Mouse (Mus musculus): ENCODE data around the gene Ugt3a2. TPM values are rescaled to one million over a fixed set of nuclear protein-coding genes. Genes with fewer than 3 reads are reported as not detected.

The Ugt3a2 gene
- total RNA-seq, 1 experiment = not detected

- Histone ChIP-seq H3K36me3 (ENCODE audit: control insufficient read depth, insufficient read depth, low read length, poor library complexity, severe bottlenecking) (no peaks in the 10 kb centered on the region), H3K9me3 (ENCODE audit: control insufficient read depth, insufficient read depth, low read depth, low read length) (no peaks in the 10 kb centered on the region), H3K4me1 (ENCODE audit: control insufficient read depth in 2 of 2, insufficient read depth in 2 of 2, low read length in 2 of 2, poor library complexity in 1 of 2) (no peaks in the 10 kb centered on the region), H3K27ac (ENCODE audit: insufficient read depth, low read depth, low read length, poor library complexity, severe bottlenecking) (no peak overlapping the region), H3K9ac (ENCODE audit: insufficient read depth, low read depth, low read length, poor library complexity, severe bottlenecking) (no peak overlapping the region), H3K4me3 (ENCODE audit: insufficient read depth in 1 of 2, low read depth in 1 of 2, low read length in 2 of 2, poor library complexity in 1 of 2, severe bottlenecking in 1 of 2) (no peak overlapping the region)
- no peak for DNase-seq (ENCODE audit: low read depth, low spot score)
- TF ChIP-seq HCFC1 (IDR thresholded peaks at IDR 0.05; ENCODE audit: borderline replicate concordance, insufficient read depth, low read length) (no peak), CHD2 (IDR thresholded peaks at IDR 0.05; ENCODE audit: low read depth, low read length) (no peak), ZNF384 (IDR thresholded peaks at IDR 0.05; ENCODE audit: low read depth, low read length) (no peak), ZC3H11A (IDR thresholded peaks at IDR 0.05; ENCODE audit: borderline replicate concordance, low read depth, low read length) (no peak), MAFK (IDR thresholded peaks at IDR 0.05; ENCODE audit: insufficient read depth, low read depth, low read length) (no peak)
- in situ Hi-C loops (cut with MboI; ENCODE audit: low sequenced_read_pairs in 2 of 2, unreplicated experiment in 2 of 2) = no loop called here
Measured at GRCm38 (mm10) chr15:9336616-9337015, 1.3 kb downstream of the Ugt3a2 start.

- no peaks in the 10 kb centered on the region for H3K36me3 ChIP-seq (ENCODE audit: control insufficient read depth, insufficient read depth, low read length, poor library complexity, severe bottlenecking)
- no peak overlapping the region for H3K4me3 ChIP-seq (ENCODE audit: insufficient read depth in 1 of 2, low read depth in 1 of 2, low read length in 2 of 2, poor library complexity in 1 of 2, severe bottlenecking in 1 of 2)
- H3K9me3 ChIP-seq (ENCODE audit: control insufficient read depth, insufficient read depth, low read depth, low read length) = no peaks in the 10 kb centered on the region
- H3K4me1 ChIP-seq (ENCODE audit: control insufficient read depth in 2 of 2, insufficient read depth in 2 of 2, low read length in 2 of 2, poor library complexity in 1 of 2) = no peaks in the 10 kb centered on the region
- TF ChIP-seq MAFK (IDR thresholded peaks at IDR 0.05; ENCODE audit: insufficient read depth, low read depth, low read length) = no peak
- no peak for TF ChIP-seq HCFC1 (IDR thresholded peaks at IDR 0.05; ENCODE audit: borderline replicate concordance, insufficient read depth, low read length)
- TF ChIP-seq ZC3H11A (IDR thresholded peaks at IDR 0.05; ENCODE audit: borderline replicate concordance, low read depth, low read length) = no peak
- no peak for TF ChIP-seq ZNF384 (IDR thresholded peaks at IDR 0.05; ENCODE audit: low read depth, low read length)
- DNase-seq (ENCODE audit: low read depth, low spot score) = no peak
- H3K27ac ChIP-seq (ENCODE audit: insufficient read depth, low read depth, low read length, poor library complexity, severe bottlenecking) = no peak overlapping the region
- in situ Hi-C loops (cut with MboI; ENCODE audit: low sequenced_read_pairs in 2 of 2, unreplicated experiment in 2 of 2) = no loop called here
- H3K9ac ChIP-seq (ENCODE audit: insufficient read depth, low read depth, low read length, poor library complexity, severe bottlenecking) = no peak overlapping the region
Measured at GRCm38 (mm10) chr15:9337021-9337420, 1.7 kb downstream of the Ugt3a2 start.

- no peak overlapping the region for H3K27ac ChIP-seq (ENCODE audit: insufficient read depth, low read depth, low read length, poor library complexity, severe bottlenecking)
- no peaks in the 10 kb centered on the region for H3K4me1 ChIP-seq (ENCODE audit: control insufficient read depth in 2 of 2, insufficient read depth in 2 of 2, low read length in 2 of 2, poor library complexity in 1 of 2)
- no peak for DNase-seq (ENCODE audit: low read depth, low spot score)
- TF ChIP-seq ZNF384 (IDR thresholded peaks at IDR 0.05; ENCODE audit: low read depth, low read length) = no peak
- in situ Hi-C loops (cut with MboI; ENCODE audit: low sequenced_read_pairs in 2 of 2, unreplicated experiment in 2 of 2) = no loop called here
- H3K9me3 ChIP-seq (ENCODE audit: control insufficient read depth, insufficient read depth, low read depth, low read length) = no peaks in the 10 kb centered on the region
- H3K9ac ChIP-seq (ENCODE audit: insufficient read depth, low read depth, low read length, poor library complexity, severe bottlenecking) = no peak overlapping the region
- no peaks in the 10 kb centered on the region for H3K36me3 ChIP-seq (ENCODE audit: control insufficient read depth, insufficient read depth, low read length, poor library complexity, severe bottlenecking)
- H3K4me3 ChIP-seq (ENCODE audit: insufficient read depth in 1 of 2, low read depth in 1 of 2, low read length in 2 of 2, poor library complexity in 1 of 2, severe bottlenecking in 1 of 2) = no peak overlapping the region
Measured at GRCm38 (mm10) chr15:9348739-9349138, 13.4 kb downstream of the Ugt3a2 start.

- H3K27ac ChIP-seq (ENCODE audit: insufficient read depth, low read depth, low read length, poor library complexity, severe bottlenecking) = no peak overlapping the region
- in situ Hi-C loops (cut with MboI; ENCODE audit: low sequenced_read_pairs in 2 of 2, unreplicated experiment in 2 of 2) = no loop called here
- no peak overlapping the region for H3K9ac ChIP-seq (ENCODE audit: insufficient read depth, low read depth, low read length, poor library complexity, severe bottlenecking)
- DNase-seq (ENCODE audit: low read depth, low spot score) = peak; percentile 36
- H3K9me3 ChIP-seq (ENCODE audit: control insufficient read depth, insufficient read depth, low read depth, low read length) = no peaks in the 10 kb centered on the region
- no peak overlapping the region for H3K4me3 ChIP-seq (ENCODE audit: insufficient read depth in 1 of 2, low read depth in 1 of 2, low read length in 2 of 2, poor library complexity in 1 of 2, severe bottlenecking in 1 of 2)
- TF ChIP-seq HCFC1 (IDR thresholded peaks at IDR 0.05; ENCODE audit: borderline replicate concordance, insufficient read depth, low read length) (no peak), ZC3H11A (IDR thresholded peaks at IDR 0.05; ENCODE audit: borderline replicate concordance, low read depth, low read length) (peak; percentile 52)
- H3K4me1 ChIP-seq (ENCODE audit: control insufficient read depth in 2 of 2, insufficient read depth in 2 of 2, low read length in 2 of 2, poor library complexity in 1 of 2) = no peaks in the 10 kb centered on the region
- H3K36me3 ChIP-seq (ENCODE audit: control insufficient read depth, insufficient read depth, low read length, poor library complexity, severe bottlenecking) = no peaks in the 10 kb centered on the region
Measured at GRCm38 (mm10) chr15:9362801-9363200, 27.5 kb downstream of the Ugt3a2 start.

GRCm38 (mm10) chr15:9368774-9369173 lies 33.4 kb downstream of the Ugt3a2 start:
- TF ChIP-seq HCFC1 (IDR thresholded peaks at IDR 0.05; ENCODE audit: borderline replicate concordance, insufficient read depth, low read length) (no peak), ZC3H11A (IDR thresholded peaks at IDR 0.05; ENCODE audit: borderline replicate concordance, low read depth, low read length) (no peak), ZNF384 (IDR thresholded peaks at IDR 0.05; ENCODE audit: low read depth, low read length) (no peak), CHD2 (IDR thresholded peaks at IDR 0.05; ENCODE audit: low read depth, low read length) (no peak), MAFK (IDR thresholded peaks at IDR 0.05; ENCODE audit: insufficient read depth, low read depth, low read length) (no peak)
- no peak for DNase-seq (ENCODE audit: low read depth, low spot score)
- in situ Hi-C loops (cut with MboI; ENCODE audit: low sequenced_read_pairs in 2 of 2, unreplicated experiment in 2 of 2) = no loop called here

More at GRCm38 (mm10) chr15:9368774-9369173, 33.4 kb downstream of the Ugt3a2 start:
- H3K36me3 ChIP-seq (ENCODE audit: control insufficient read depth, insufficient read depth, low read length, poor library complexity, severe bottlenecking) = no peaks in the 10 kb centered on the region
- no peak overlapping the region for H3K4me3 ChIP-seq (ENCODE audit: insufficient read depth in 1 of 2, low read depth in 1 of 2, low read length in 2 of 2, poor library complexity in 1 of 2, severe bottlenecking in 1 of 2)
- H3K9ac ChIP-seq (ENCODE audit: insufficient read depth, low read depth, low read length, poor library complexity, severe bottlenecking) = no peak overlapping the region
- no peak overlapping the region for H3K27ac ChIP-seq (ENCODE audit: insufficient read depth, low read depth, low read length, poor library complexity, severe bottlenecking)
- H3K4me1 ChIP-seq (ENCODE audit: control insufficient read depth in 2 of 2, insufficient read depth in 2 of 2, low read length in 2 of 2, poor library complexity in 1 of 2) = no peaks in the 10 kb centered on the region
- no peaks in the 10 kb centered on the region for H3K9me3 ChIP-seq (ENCODE audit: control insufficient read depth, insufficient read depth, low read depth, low read length)
